Mouse (Mus musculus) layer of hippocampus, adult 11-12 months (tissue): ENCODE data around the gene Ttc7b.

Experiments used
- DNase-seq: peaks from one replicate; pipeline ENCODE4 v3.0.0; 2022; ENCODE audit warnings: low spot score

Ttc7b gene

DNA sequence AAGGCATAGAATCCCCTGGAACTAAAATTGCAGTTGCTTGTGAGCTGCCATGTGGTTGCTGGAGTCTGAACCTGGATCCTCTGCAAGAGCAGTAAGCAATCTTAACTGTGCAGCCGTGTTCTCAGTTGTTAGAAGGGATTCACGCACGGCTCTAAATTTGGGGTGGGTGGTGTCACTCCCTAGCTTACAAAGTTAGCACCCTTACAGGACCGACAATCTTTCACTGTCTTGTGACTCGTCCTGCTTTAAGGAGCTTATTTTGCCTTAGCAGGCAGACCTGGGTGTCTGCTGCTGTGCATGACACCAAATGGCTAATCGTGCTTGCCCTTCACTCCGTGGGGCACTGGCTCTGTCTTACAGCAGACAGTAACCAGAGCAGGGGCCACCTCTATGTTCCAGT is 217.5 kb downstream of the Ttc7b start:
- no peak for DNase-seq

DNA sequence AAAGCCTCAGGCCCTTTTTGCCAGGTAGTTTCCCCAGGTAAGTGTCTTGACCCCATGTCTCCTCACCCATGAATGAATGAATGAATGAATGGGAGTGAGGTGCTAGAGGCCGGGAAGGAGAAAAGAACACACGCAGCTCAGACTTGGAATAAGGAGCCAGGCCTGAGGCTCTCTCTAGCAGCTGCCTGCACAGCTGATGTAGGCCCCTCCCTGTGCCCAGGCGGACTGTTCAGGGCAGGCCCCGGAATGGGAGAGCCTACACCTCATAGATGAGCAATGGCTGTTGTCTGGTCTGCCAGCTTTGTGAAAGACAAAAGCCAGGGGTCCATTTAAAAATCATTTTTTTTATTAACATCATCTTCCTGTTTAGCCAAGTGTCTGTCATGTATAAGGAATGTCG is 220.2 kb downstream of the Ttc7b start:
- DNase-seq, result no peak

DNA sequence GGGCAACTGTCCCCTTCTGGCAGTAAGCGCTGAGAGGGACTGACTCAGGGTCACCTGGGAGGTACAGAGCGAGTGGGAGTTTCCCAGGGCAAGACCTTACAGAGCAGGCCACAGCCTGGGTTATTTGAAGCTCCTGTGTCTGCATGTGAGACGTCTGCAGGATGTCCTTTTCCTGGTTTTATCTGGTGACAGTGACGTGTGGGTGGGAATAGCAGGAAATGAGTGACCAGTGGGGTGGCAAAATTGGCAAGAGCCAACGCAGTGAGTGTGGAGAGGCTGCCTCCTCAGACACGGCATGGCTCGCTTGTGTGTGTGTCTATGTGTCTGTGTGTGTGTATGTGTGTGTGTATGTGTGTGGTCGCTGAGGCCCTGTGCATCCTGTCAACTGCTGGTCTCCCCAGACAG is 221.3 kb downstream of the Ttc7b start:
- DNase-seq, result no peak

DNA sequence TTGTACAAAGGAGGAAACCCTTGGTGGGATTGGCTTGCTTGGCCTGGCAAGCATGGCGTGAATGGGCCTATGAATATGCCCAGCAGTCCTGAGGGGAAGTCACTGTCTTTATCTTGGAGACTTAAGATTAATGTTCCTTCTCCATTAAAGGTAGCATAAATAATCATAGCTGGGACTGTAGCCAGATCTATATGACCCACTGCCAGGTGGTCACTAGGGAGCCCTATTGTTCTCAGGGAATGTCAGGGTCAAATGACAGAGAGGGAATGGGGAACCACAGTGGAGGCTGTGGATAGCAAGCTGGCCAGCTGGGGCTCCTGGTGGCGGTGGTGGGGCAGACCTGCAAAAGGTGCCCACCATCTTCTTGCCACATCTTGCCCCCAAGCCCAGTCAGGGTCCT is 221.8 kb downstream of the Ttc7b start:
- DNase-seq, result no peak

DNA sequence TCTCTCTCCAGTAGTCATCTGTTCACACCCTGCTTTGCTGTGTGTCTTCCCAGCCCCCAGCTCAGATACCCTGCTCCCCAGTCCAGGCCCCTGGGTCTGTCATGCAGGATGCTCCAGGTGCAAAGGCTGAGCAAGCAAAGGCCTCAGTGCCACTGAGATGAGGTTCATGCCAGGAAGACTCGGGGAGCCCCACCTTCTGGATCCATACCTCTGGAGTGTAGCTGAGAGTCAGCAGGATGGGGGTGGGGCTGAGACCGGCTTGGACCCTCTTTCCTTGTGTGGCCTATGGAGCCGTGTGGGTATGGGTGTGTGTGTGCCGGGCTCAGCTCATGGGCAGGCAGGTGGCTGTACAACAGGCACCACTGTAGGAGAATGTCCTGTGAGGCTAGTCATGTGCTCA is 222.7 kb downstream of the Ttc7b start:
- no peak for DNase-seq

DNA sequence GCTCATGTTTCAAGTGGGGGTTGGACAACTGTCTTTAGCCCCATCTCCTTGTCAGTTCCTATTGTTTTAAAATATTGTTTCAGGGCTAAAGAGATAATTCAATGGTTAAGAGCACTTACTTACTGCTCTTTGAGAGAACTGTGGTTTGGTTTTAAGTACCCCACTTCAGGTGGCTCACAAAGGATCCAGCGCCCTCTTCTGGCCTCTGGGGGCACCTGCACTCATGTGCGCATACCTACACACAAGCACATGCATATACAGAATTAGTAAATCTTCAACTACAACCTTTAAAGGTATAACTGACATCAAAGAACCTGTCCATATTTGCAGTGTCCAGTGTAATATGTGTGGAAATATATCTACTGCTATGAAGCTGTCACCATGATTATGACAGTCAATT is 226.2 kb downstream of the Ttc7b start:
- DNase-seq, result no peak

DNA sequence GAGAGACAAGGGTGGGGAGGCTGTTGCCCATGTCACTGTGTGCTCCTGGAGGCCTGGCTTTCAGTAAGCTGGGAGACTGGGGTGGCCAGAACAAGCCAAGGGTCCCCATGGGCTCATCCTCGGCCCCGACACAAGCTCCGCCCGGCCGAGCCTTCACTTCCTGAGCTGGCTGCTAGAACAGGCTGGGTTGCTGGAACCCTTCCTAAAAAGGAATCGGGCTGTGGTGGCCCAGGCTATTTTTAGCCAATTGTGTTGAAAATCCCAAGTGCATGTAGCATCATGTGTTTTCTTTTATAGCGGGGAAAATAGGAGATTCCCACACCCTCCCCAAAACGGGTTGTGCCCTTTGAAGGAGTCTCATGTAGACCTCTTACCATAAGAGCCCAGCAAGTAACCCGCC is 226.7 kb downstream of the Ttc7b start:
- DNase-seq, result no peak

DNA sequence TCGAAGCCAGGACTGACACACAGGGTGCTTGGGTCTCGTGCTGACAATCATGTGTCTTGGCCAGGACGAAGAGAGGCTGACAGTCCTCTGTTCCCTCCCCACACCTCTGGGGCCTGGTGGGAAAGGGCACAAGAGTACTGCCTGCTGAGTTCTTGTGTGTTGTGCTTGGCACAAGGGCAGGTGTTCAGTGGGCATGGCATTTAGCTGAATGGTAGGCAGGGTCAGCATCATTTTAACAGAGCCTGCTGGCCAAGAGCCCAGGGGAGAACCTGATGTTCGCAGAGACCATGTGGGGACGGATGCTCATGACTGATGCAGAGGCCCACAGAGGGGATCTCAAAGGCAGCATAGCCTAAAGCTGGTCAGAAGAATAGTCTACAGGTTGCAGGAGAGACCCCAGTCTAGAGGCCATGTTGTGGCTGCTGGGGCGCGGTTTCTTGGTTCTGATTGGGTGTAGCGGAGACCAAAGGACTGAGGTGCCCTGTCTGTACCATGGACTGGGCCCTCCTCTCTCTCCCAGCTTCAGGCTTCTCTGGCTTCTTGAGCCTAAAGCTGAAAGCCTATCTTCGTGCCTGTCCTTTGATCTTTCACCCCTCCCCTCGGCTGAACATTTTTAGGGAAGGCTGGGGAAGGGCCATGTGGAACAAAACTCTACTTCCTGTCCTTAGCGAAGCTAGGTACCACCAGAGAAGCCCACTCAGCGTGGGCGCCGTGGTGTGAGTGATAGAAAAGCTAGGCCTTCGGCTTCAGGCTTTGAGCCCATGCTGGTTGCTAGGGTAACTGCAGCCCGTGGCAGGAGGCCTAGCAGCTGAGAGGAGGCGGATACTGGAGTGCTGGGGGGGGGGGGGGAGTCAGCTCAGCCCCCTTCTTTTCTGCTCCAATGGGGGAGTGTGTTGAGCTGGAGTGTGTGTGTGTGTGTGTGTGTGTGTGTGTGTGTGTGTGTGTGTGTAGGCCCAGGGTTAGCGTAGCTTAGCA is 229.6 kb downstream of the Ttc7b start:
- peak; percentile 85 for DNase-seq

DNA sequence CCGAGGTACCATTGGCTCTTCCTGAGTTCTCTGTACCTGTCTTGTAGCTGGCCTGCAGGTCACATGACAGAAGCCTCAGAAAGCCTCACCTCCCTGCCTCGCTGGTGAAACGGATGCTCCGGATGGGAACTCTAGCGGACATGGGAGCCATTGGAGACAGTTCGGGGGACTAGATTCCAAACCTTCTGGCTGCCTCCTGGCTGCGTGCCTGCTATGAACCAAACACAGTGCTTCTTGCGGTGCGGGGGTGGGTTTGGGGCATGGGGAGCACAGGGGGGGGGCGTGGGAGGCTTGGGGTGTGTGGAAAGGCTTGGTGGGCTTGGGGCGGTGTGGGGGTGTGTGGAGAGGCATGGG is 230.5 kb downstream of the Ttc7b start:
- peak; percentile 47 for DNase-seq

DNA sequence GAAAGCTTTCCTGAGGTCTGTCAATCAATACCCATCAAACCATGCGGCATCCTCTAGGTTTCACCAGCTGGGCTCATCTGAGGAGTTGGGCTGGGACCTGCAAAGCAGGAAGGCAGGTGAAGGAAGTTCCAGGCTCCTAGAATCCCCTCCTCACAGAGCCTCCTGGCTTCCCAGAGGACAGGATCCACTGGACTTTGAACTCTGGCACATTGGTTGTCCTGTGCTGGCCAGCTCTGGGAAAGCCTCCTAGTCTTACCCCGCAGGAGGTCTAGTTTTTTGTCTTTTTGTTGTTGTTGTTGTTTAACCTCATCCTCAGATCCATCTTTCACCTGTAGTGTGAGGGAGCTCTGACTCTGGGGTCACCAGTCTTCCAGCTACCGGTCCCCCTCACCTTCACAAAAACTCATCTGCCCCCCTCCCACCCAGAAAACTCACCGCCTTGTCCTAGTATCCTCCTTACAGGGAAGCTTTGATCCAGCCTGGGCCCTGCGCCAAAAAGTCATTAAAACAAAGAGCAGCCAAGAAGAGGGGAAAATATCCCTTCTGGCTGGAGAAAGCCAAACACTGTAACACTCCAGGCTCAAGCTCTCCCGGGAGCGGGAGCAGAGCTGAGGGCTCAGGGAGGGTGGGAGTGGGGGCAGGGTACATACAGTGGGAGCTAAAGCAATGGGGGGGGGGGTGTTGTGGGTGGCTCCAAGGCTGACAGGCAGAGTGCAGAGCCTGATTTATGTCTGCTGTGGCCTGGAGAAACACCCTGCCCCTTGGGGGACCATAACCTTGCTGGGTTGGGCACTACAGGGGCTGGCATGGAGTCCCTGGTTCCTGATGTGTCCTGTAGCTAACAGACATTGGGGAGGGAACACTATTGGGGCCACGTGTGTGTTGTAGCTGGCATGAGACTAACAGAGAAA is 231.1 kb downstream of the Ttc7b start:
- DNase-seq, result peak; percentile 71

DNA sequence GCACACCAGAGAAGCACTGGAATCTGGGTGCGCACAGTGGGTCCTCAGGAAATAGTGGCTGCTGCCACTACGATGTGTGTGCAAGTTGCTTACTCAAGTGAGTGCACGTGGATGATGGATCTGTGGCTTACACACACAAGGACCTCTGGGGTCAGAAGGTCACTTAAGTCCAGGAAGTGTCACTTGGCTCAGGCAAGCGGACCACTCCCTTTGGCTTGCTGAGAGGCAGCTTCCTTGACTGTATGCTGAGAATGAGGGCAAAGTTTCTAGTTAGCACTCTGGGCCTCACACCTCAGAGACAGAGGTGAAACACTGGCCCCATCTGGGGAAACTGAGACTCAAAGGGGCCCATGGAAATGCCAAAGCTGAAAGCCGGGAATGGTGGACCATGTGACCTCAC is 232.6 kb downstream of the Ttc7b start:
- DNase-seq, result no peak

DNA sequence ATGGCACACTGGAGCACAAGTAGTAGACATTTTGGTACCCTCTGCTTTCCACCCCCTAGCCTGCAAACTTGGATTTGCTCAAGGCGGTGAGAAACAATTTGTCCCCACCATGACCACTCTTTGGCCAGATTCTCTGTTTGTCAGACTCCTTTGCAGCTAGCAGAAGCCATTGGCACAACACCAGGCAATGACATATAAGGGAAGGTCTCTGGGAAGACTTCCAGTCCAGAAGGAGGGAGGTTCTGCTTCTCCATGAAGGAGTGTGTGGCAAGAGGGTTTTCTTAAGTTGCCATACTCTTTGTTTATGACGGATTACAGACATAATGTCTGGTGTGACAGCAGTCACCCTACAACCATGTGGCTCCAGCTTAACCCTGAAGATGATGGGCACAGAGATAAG is 233.1 kb downstream of the Ttc7b start:
- no peak for DNase-seq

DNA sequence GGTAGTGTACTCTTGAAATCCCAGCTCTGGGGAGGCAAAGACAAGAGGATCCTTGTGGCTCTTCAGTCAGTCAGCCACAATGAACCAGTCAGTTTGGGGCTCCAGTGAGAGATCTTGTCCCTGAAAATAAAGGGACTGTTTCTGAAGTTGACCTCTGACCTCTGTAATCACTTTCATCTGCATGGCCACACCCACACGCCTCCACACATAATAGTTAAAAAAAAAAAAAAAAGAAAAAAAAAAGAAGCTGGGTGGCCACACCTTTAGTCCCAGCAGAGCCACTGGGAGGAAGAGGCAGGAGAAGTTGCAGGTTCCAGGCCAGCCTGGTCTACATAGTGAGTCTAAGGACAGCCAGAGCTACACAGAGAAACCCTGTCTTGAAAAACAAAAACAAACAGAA is 237.3 kb downstream of the Ttc7b start:
- no peak for DNase-seq

DNA sequence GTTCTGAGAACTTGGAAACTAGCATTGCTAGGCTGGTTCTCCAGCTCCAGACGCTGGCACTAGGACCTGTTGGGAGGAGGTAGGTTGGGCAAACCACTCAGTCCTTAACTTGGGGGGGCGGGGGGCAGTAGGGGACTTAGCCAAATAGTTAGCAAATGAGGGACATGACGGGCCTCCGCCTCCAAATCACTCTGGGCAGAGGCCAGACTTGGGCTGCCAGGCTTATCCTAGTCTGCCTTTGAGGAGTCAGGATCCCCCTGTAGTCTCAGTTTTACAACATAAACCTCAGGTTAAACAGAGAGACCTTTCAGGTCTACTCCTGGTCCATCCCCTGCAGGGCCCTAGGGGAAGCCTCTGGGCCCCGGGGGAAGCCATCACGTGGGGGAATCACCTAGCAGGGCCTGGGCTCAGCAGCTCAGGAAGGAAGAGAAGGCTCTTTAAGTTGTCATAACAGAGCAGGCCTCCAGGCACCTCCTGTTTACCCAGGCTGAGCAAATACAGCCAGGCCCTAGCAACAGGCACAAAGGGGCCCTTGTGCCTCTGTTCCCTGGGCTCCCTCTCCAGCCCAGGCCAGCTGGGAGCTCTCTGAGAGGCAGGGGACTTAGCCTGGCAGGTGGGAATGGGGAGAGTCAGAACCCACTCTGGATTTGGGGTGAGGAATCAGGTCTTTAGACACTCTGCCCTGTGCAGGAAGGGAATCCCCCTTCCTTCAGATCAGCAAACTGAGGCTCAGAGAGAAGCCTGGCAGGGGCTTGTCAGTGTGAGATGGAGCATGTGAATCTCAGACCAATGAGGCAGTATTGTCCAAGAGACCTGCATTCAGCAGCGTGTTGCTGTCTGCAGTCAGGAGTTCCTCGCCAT is 238.4 kb downstream of the Ttc7b start:
- peak; percentile 46 for DNase-seq

DNA sequence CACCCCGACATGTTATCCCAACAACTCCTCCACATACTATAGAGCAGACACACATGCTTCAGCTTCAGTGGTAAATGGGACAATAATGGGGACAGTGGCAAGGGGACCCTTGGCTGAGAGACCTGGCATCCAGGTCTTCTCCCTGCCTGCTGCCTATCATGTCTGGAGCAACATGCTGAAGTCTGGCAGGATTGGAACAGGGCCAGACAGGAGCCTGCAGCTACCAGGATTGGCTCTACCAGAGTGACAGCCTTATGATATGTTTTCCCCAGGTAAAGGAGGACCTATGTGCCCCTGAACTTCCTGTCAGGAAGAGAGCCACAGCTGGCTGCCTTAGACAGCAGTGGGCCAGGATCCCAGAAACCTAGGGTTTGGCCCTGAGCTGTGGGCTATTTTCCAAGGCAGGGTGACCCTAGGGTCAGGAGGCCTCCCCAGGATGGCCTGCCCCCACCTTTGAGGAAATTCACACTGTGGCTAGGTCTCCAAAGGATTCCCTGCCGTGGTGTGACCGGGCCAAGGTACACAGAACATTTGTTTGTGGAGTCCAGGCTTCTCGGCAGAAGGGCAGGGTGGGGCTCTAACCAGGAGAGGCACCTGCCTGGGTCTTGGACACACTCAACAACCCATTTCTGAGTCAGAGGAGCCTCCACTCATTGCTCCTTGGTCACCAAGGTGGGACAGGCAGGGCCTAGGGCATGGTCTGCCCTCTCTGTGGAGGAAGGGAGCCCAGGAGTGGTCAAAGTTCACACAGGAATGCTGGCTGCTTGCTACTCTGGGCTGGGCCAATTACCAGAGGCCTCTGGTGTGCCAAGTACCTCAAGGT is 239.4 kb downstream of the Ttc7b start:
- DNase-seq, result no peak

DNA sequence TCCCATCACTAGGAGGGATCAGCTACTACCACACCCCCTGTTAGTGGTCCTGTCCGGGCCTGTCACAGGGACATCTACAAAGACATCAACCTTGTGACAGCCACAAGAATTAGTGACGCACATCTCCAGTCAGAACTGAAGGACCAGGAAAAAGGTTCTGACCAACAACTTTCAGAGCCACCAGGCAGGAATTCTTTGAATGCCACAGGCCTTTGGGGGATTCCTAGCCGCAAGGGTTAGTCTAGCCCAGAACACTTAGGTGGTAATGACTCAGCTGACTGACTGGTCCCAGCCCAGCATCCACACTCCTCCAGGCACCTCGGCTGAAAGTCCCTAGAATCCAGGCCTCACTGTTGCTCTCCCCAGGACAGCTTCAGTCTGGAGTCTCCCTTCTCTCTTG is 240.7 kb downstream of the Ttc7b start:
- DNase-seq, result no peak

DNA sequence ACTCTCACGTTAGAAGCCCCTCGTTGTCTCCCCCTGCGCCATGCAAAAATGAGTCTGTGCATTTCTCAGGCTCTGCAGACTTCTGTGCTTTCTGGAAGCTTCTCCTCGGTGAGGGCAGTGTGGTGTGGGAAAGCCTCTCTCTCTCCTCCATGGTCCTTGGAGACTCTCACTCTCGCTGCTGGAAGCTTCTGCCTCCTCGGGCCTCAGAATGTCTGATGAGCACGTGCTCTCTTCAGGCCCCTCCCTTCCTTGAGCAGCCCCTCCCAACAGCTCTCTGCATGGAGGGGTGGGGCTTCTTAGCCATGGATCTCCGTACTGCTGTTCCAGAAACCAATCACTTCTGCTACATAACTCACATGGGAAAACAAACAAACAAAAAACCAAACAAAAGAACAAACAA is 242.3 kb downstream of the Ttc7b start:
- no peak for DNase-seq

DNA sequence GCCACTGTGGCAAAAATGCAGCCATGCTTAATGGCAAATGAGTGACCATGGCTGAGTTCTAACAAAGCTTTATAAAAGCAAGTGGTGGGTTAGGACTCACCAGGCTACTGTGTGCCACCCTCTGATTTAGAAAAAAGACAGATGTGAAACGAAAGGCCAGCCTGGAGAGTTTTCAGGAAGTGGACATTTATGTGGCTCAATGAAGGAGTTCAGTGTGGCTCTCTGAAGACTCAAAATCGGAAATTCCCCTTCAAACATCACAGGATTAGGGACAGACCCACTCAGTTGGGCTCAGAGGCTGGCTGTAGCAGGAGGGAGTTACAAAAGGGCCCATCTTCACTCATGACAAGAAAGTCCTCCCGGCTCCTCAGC is 243.1 kb downstream of the Ttc7b start:
- no peak for DNase-seq

DNA sequence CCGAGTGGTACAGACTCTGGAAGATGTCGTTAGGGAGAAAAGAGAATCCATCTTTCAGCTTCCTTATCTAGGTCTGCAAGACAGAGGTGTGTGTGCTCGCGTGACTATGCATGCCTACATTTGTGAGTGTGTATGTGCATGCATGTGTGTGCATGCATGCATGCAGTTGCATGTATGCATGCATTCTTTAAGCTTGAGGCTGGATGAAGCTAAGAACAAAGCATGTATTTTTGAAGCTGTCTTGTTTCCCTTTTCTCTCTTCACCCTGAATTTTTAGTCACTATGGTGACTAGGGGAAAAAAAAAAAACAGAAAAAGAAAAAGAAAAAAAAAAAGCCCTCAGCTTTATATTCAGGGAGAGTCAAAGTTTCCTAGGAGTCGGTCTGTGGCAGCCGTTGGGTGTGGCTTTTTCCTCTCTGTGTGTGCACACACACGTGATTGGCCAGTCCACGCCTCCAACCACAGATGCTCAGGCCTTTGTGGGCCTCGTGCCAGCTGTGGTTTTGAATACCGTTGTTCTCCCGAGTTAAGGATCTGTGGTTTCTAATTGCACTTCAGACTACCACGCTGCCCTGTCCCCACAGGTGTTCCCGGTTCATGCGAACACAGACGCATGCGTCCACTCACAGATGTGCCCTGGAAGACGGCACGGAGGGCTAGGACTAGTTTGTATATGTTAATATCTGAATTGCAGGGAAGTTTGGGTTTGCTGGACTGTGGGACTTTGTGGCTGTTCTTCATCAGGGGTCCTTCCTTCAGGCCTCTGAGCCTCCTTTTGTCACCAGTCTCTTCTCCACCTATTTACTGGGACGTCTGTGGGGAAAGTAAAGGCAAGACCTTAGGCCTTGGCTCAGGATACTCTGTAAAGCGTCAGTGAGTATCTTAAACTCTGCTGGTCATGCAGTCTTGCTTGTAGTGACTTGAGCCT is 243.8 kb downstream of the Ttc7b start:
- DNase-seq, result peak; percentile 68

DNA sequence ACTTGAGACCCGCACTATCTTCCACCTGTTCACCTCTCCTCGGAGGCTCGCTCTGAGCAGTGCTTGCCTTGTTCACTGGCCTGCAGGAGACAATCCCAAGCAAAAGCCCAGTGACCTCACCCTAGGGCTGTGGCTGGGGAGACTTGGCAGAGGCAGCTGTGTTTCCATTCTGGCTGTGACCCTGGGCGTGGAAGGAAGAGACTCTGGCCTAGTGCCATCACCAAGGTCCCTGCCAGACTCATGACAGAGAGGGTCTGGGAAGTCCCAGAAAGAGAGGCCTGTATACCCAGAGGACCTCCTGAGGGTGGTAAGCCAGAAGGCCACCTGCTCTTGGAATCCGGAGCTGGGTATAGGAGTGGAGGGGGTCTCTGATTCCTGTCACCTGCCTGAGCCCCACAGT is 244.8 kb downstream of the Ttc7b start:
- no peak for DNase-seq
